Mouse (Mus musculus) macrophage (primary cell): ENCODE results near the gene Ust. TPM values are rescaled to one million over a fixed set of nuclear protein-coding genes. Genes with fewer than 3 reads are reported as not detected.

ENCODE experiments used
- H3K27ac ChIP-seq: fragments of 350-480 bp; formaldehyde crosslinking; 2 replicates; pipeline ENCODE4 v1.9.0; 2021
- H3K36me3 ChIP-seq: fragments of 350-480 bp; formaldehyde crosslinking; 2 replicates; pipeline ENCODE4 v1.9.0; 2021; ENCODE audit errors: inconsistent target
- H3K4me3 ChIP-seq: fragments of 350-480 bp; formaldehyde crosslinking; 2 replicates; pipeline ENCODE4 v1.9.0; 2021; ENCODE audit errors: inconsistent target
- H3K79me2 ChIP-seq: fragments of 350-480 bp; formaldehyde crosslinking; 2 replicates; pipeline ENCODE4 v1.9.0; 2021; ENCODE audit errors: inconsistent target
- WGBS: methylation state at CpG from one replicate; pipeline ENCODE4 v1.1.7; 2026; ENCODE audit warnings: inconsistent platforms; ENCODE audit not compliant: missing documents; 5-methylcytosine and 5-hydroxymethylcytosine counted together
- polyA plus RNA-seq: library from polyadenylated mRNA; stranded (reverse); fragments of 250-400 nt; gene quantifications from 3 replicates; pipeline ENCODE4 v1.2.4, GENCODE M21; 2018; ENCODE audit warnings: inconsistent platforms

Gene Ust
- polyA plus RNA-seq, 1 experiment from 2014 or later: 2.4 TPM

GRCm38 (mm10) chr10:8347497-8347896, 171.1 kb downstream of the Ust start:
- WGBS: 98% methylated on average over 5 of the region's 5 CpGs

GRCm38 (mm10) chr10:8342556-8342955, 176.1 kb downstream of the Ust start:
- Histone ChIP-seq H3K36me3 (no peaks in the 10 kb centered on the region), H3K79me2 (no peaks in the 10 kb centered on the region), H3K27ac (peak overlapping the region; percentile 55), H3K4me3 (no peak overlapping the region)
- 26% methylated on average over 2 of the region's 2 CpGs for WGBS

More at GRCm38 (mm10) chr10:8347497-8347896, 171.1 kb downstream of the Ust start:
- Histone ChIP-seq H3K79me2 (no peaks in the 10 kb centered on the region), H3K4me3 (no peak overlapping the region), H3K36me3 (no peaks in the 10 kb centered on the region), H3K27ac (no peak overlapping the region)

GRCm38 (mm10) chr10:8339645-8340428, 178.8 kb downstream of the Ust start:
- 85% methylated on average over 12 of the region's 12 CpGs for WGBS
- no peaks in the 10 kb centered on the region for H3K79me2 ChIP-seq
- H3K36me3 ChIP-seq: no peaks in the 10 kb centered on the region
- no peak overlapping the region for H3K4me3 ChIP-seq
- no peak overlapping the region for H3K27ac ChIP-seq

- Histone ChIP-seq H3K27ac (no peak overlapping the region), H3K36me3 (no peaks in the 10 kb centered on the region), H3K79me2 (no peaks in the 10 kb centered on the region), H3K4me3 (no peak overlapping the region)
- 100% methylated on average over 1 of the region's 1 CpGs for WGBS
Measured at GRCm38 (mm10) chr10:8336601-8337000, 182.0 kb downstream of the Ust start.

- WGBS: 98% methylated on average over 5 of the region's 5 CpGs
- Histone ChIP-seq H3K4me3 (no peak overlapping the region), H3K79me2 (no peaks in the 10 kb centered on the region), H3K27ac (no peak overlapping the region), H3K36me3 (no peaks in the 10 kb centered on the region)
Measured at GRCm38 (mm10) chr10:8330958-8331357, 187.7 kb downstream of the Ust start.

- Histone ChIP-seq H3K79me2 (no peaks in the 10 kb centered on the region), H3K36me3 (no peaks in the 10 kb centered on the region), H3K4me3 (no peak overlapping the region), H3K27ac (no peak overlapping the region)
- WGBS: 89% methylated on average over 8 of the region's 8 CpGs
Measured at GRCm38 (mm10) chr10:8330006-8330405, 188.6 kb downstream of the Ust start.

GRCm38 (mm10) chr10:8323304-8323765, 195.3 kb downstream of the Ust start:
- H3K27ac ChIP-seq: no peak overlapping the region
- WGBS: 53% methylated on average over 2 of the region's 2 CpGs
- no peak overlapping the region for H3K4me3 ChIP-seq
- H3K36me3 ChIP-seq: no peaks in the 10 kb centered on the region
- H3K79me2 ChIP-seq: no peaks in the 10 kb centered on the region

GRCm38 (mm10) chr10:8320771-8321170, 197.9 kb downstream of the Ust start:
- Histone ChIP-seq H3K36me3 (no peaks in the 10 kb centered on the region), H3K4me3 (no peak overlapping the region), H3K79me2 (no peaks in the 10 kb centered on the region), H3K27ac (no peak overlapping the region)

- no peaks in the 10 kb centered on the region for H3K79me2 ChIP-seq
- H3K27ac ChIP-seq: no peak overlapping the region
- no peaks in the 10 kb centered on the region for H3K36me3 ChIP-seq
- H3K4me3 ChIP-seq: no peak overlapping the region
- WGBS: 92% methylated on average over 6 of the region's 6 CpGs
Measured at GRCm38 (mm10) chr10:8309435-8309834, 209.2 kb downstream of the Ust start.

GRCm38 (mm10) chr10:8304211-8304610, 214.4 kb downstream of the Ust start:
- Histone ChIP-seq H3K36me3 (no peaks in the 10 kb centered on the region), H3K79me2 (no peaks in the 10 kb centered on the region), H3K27ac (no peak overlapping the region), H3K4me3 (no peak overlapping the region)
- WGBS: 93% methylated on average over 4 of the region's 4 CpGs

- Histone ChIP-seq H3K36me3 (no peaks in the 10 kb centered on the region), H3K4me3 (no peak overlapping the region), H3K79me2 (no peaks in the 10 kb centered on the region), H3K27ac (no peak overlapping the region)
- WGBS: 94% methylated on average over 1 of the region's 1 CpGs
Measured at GRCm38 (mm10) chr10:8299166-8299565, 219.5 kb downstream of the Ust start.

- no peak overlapping the region for H3K4me3 ChIP-seq
Measured at GRCm38 (mm10) chr10:8297214-8297613, 221.4 kb downstream of the Ust start.

GRCm38 (mm10) chr10:8290661-8291060, 228.0 kb downstream of the Ust start:
- 83% methylated on average over 5 of the region's 5 CpGs for WGBS
- H3K27ac ChIP-seq: no peak overlapping the region
- H3K79me2 ChIP-seq: no peaks in the 10 kb centered on the region
- no peak overlapping the region for H3K4me3 ChIP-seq
- H3K36me3 ChIP-seq: no peaks in the 10 kb centered on the region

More at GRCm38 (mm10) chr10:8297214-8297613, 221.4 kb downstream of the Ust start:
- no peaks in the 10 kb centered on the region for H3K79me2 ChIP-seq
- WGBS: 91% methylated on average over 2 of the region's 2 CpGs
- H3K36me3 ChIP-seq: no peaks in the 10 kb centered on the region
- H3K27ac ChIP-seq: no peak overlapping the region

- WGBS: 2% methylated on average over 6 of the region's 6 CpGs
- Histone ChIP-seq H3K4me3 (no peak overlapping the region), H3K27ac (no peak overlapping the region), H3K36me3 (no peaks in the 10 kb centered on the region), H3K79me2 (no peaks in the 10 kb centered on the region)
Measured at GRCm38 (mm10) chr10:8287350-8287791, 231.3 kb downstream of the Ust start.

GRCm38 (mm10) chr10:8283991-8284390, 234.6 kb downstream of the Ust start:
- 95% methylated on average over 3 of the region's 3 CpGs for WGBS
- H3K4me3 ChIP-seq: no peak overlapping the region
- no peaks in the 10 kb centered on the region for H3K36me3 ChIP-seq
- no peak overlapping the region for H3K27ac ChIP-seq
- no peaks in the 10 kb centered on the region for H3K79me2 ChIP-seq
